Mouse (Mus musculus) brain, embryonic 14.5 days (tissue): ENCODE measurements at regions not wholly inside any gene's neighbourhood (a gene's known extent, or its start where the extent isn't known, plus 50 kb on each side); places are given as distances from the start of the nearest gene placed in this dataset.

ENCODE experiments used
- CTCF ChIP-seq: fragments of 200-500 bp; IDR thresholded peaks from 2 replicates; pipeline ENCODE4 v1.5.1; 2012; ENCODE audit warnings: inconsistent platforms, mild to moderate bottlenecking, moderate library complexity, borderline replicate concordance; ENCODE audit not compliant: insufficient read depth, insufficient read length; ENCODE audit errors: extremely low read depth
- POLR2A ChIP-seq: fragments of 200-500 bp; IDR thresholded peaks from 2 replicates; pipeline ENCODE4 v1.6.1; 2012; ENCODE audit warnings: mild to moderate bottlenecking, inconsistent platforms, borderline replicate concordance; ENCODE audit not compliant: poor library complexity, insufficient read depth, insufficient read length, severe bottlenecking; ENCODE audit errors: extremely low read depth

DNA sequence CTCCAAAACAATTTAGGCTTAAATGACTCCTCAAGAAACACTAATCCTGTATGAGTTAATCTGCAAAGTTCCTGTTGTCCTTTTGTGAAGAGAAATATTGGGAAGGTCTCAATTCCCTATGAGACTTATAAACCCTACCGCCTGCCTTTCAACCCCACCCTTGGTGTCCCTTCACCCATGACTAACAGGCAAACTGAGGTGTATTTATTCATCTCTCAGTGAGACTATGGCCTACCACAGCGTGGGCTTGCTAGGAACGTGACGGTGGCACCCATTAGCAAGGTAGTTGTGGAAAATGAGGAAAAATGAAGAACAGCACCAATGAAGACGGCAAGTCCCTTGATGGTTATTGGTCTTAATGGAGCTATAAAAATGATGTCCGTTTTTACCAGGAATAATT is 181.0 kb upstream of the Tle1 start:
- no peak for TF ChIP-seq CTCF
- no peak for TF ChIP-seq POLR2A
